ENCODE assay signal across 8 mouse cellular contexts in the genomic region with DNA sequence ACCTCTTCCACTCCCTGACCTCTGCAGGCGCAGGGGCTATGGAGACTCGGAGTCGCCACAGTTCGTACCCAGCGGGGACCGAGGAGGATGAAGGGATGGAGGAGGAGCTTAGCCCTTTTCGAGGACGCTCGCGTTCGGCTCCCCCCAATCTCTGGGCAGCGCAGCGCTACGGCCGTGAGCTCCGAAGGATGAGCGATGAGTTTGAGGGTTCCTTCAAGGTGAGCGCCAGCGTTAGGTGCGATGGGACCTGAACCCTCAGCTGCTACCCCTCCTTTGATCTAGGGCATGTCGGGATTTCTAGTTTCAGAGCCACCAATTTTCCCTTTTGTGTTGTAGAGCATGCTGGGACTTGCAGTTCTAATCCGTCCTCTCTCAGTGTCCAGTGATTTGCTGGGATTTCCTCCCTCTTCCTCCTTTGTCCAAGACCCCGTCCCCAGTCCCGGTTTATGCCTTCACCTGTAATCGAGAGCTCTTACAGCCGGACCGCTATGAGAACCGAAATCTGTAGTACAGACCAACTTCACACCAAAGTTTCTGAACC. TPM values are rescaled to one million over a fixed set of nuclear protein-coding genes. Genes with fewer than 3 reads are reported as not detected.
DNase-seq lines count a peak whose midpoint lies in the region; ATAC-seq and TF ChIP-seq lines count a peak whose summit lies in the region.

No protein-coding gene starts in this region.

- ATAC-seq in midbrain, embryonic 15.5 days (replicated peaks): peak; percentile 57

- peaks cover 1% of the 10 kb centered on the region; the same call in 1 of the 2 replicates for H3K36me3 ChIP-seq in spleen, adult 2 months (ENCODE audit: control insufficient read depth, insufficient read depth, low read length)
- no peaks in the 10 kb centered on the region for H3K36me3 ChIP-seq in heart, adult 2 months (ENCODE audit: control insufficient read depth, insufficient read depth, low read length)
- H3K36me3 ChIP-seq in kidney, adult 2 months (ENCODE audit: control insufficient read depth, insufficient read depth, low read length): no peaks in the 10 kb centered on the region
- 0 out of 2 replicates have a peak, but pooled peaks cover 3% of the 10 kb centered on the region for H3K36me3 ChIP-seq in midbrain, embryonic 15.5 days (replicated peaks)

- TF ChIP-seq EP300 in heart, adult 2 months (IDR thresholded peaks at IDR 0.05; ENCODE audit: insufficient read depth, low read depth, low read length): 0 out of 2 replicates have a peak, but pooled peaks have one; percentile 9

- no peak; the same call in 1 of the 2 replicates for TF ChIP-seq POLR2A in spleen, adult 2 months (IDR thresholded peaks at IDR 0.05; ENCODE audit: low read depth, low read length)
- TF ChIP-seq POLR2A in heart, adult 2 months (IDR thresholded peaks at IDR 0.05; ENCODE audit: insufficient read depth, low read depth, low read length): peak; percentile 73
- TF ChIP-seq POLR2A in kidney, adult 2 months (IDR thresholded peaks at IDR 0.05; ENCODE audit: low read depth, low read length): peak; percentile 73

- no peak for TF ChIP-seq CTCF in spleen, adult 2 months (IDR thresholded peaks at IDR 0.05; ENCODE audit: extremely low read depth, insufficient read depth, insufficient read length, insufficient replicate concordance)
- TF ChIP-seq CTCF in heart, adult 2 months (IDR thresholded peaks at IDR 0.05): no peak
- TF ChIP-seq CTCF in kidney, adult 2 months (conservative IDR thresholded peaks at IDR 0.05; ENCODE audit: insufficient read depth, insufficient read length, low read depth, low read length): 0 out of 2 replicates have a peak, but pooled peaks have one; percentile 1

- WGBS in spleen, adult 2 months: 1% methylated on average over 28 of the region's 28 CpGs
- WGBS in heart, adult 2 months: under 1% methylated on average over 28 of the region's 28 CpGs
- under 1% methylated on average over 28 of the region's 28 CpGs for WGBS in kidney, adult 2 months
- WGBS in midbrain, embryonic 15.5 days: under 1% methylated on average over 28 of the region's 28 CpGs

- intact Hi-C loops in heart, adult 2 months (cut with DNase I): loop anchor here (1.0 kb wide), 2 partner anchors 8 to 26 kb away; a partner anchor contains a TSS

- H3K4me2 ChIP-seq in midbrain, embryonic 15.5 days: peak overlapping the region; percentile 90

- no peaks in the 10 kb centered on the region for H3K79me2 ChIP-seq in heart, adult 2 months (replicated peaks; ENCODE audit: control insufficient read depth, insufficient read depth, low read length)

- H3K4me1 ChIP-seq in spleen, adult 2 months (ENCODE audit: control insufficient read depth, insufficient read depth, insufficient read length): peaks cover 11% of the 10 kb centered on the region; the same call in 1 of the 2 replicates
- H3K4me1 ChIP-seq in heart, adult 2 months (ENCODE audit: control insufficient read depth, insufficient read depth, low read length): peaks cover 7% of the 10 kb centered on the region
- peaks cover 14% of the 10 kb centered on the region; the same call in 1 of the 2 replicates for H3K4me1 ChIP-seq in kidney, adult 2 months (ENCODE audit: control insufficient read depth, insufficient read depth, low read length)
- peaks cover 23% of the 10 kb centered on the region for H3K4me1 ChIP-seq in midbrain, embryonic 15.5 days

- H3K9me3 ChIP-seq in midbrain, embryonic 15.5 days: no peaks in the 10 kb centered on the region

- peak overlapping the region; percentile 77 for H3K27ac ChIP-seq in spleen, adult 2 months (ENCODE audit: insufficient read depth, low read length)
- peak overlapping the region; percentile 97 for H3K27ac ChIP-seq in heart, adult 2 months
- H3K27ac ChIP-seq in kidney, adult 2 months (ENCODE audit: insufficient read depth, low read depth, low read length): peak overlapping the region; percentile 95
- peak overlapping the region; percentile 94 for H3K27ac ChIP-seq in midbrain, embryonic 15.5 days

- no peak for DNase-seq in spleen, adult 2 months (ENCODE audit: low read depth in 1 of 2, low spot score in 2 of 2)
- DNase-seq in spleen, postnatal 14 days (ENCODE audit: low spot score in 2 of 2): no peak
- peak; percentile 72 to 73 for DNase-seq in cerebellum, postnatal 10 days
- peak; percentile 65 to 73 for DNase-seq in heart, adult 2 months
- DNase-seq in kidney, adult 2 months: peak; percentile 80
- DNase-seq in liver: peak; percentile 64
- DNase-seq in thymus, postnatal 10 days (ENCODE audit: low spot score in 2 of 2): peak; percentile 29 to 33

- peak overlapping the region; percentile 86 for H3K4me3 ChIP-seq in spleen, adult 2 months (ENCODE audit: extremely low read depth, insufficient read depth, insufficient read length)
- H3K4me3 ChIP-seq in heart, adult 2 months: peak overlapping the region; percentile 67
- H3K4me3 ChIP-seq in kidney, adult 2 months (ENCODE audit: insufficient read depth, low read depth, low read length): peak overlapping the region; percentile 91
- H3K4me3 ChIP-seq in midbrain, embryonic 15.5 days: peak overlapping the region; percentile 62

- H3K27me3 ChIP-seq in spleen, adult 2 months (ENCODE audit: control insufficient read depth, insufficient read depth, low read length): no peaks in the 10 kb centered on the region
- H3K27me3 ChIP-seq in heart, adult 2 months (ENCODE audit: control insufficient read depth, insufficient read depth, low read length): no peaks in the 10 kb centered on the region
- H3K27me3 ChIP-seq in kidney, adult 2 months (replicated peaks; ENCODE audit: control insufficient read depth, insufficient read depth, low read length): no peaks in the 10 kb centered on the region
- H3K27me3 ChIP-seq in midbrain, embryonic 15.5 days (replicated peaks): no peaks in the 10 kb centered on the region

- peak overlapping the region; percentile 88 for H3K9ac ChIP-seq in heart, adult 2 months (ENCODE audit: low read depth, low read length)
- H3K9ac ChIP-seq in midbrain, embryonic 15.5 days: peak overlapping the region; percentile 69

RNA-seq across cellular contexts. Expression of a gene that starts 8.4 kb away (rescaled TPM):
- 54.6 and 61.7 TPM in 2 replicates for polyA plus RNA-seq in spleen, adult 2 months (2012; rRNA removed)
- 10 to 100 TPM; 34.1 to 35.4 TPM for total RNA-seq in heart, adult 2 months (2021)
- polyA plus RNA-seq in heart, adult 2 months (2012; rRNA removed): 53.4 and 60.4 TPM in 2 replicates
- 78.4 and 91.7 TPM in 2 replicates for polyA plus RNA-seq in kidney, adult 2 months (2012; rRNA removed)
- 70.2 and 70.5 TPM in 2 replicates for polyA plus RNA-seq in midbrain, embryonic 15.5 days (2015; fragmentation: Nextera tagmentation; extraction: Ambion mirVana)

RNA-seq across cellular contexts. Expression of a gene that starts 9.0 kb away (rescaled TPM):
- 24.9 and 32.5 TPM in 2 replicates for polyA plus RNA-seq in spleen, adult 2 months (2012; rRNA removed)
- total RNA-seq in heart, adult 2 months (2021): 10 to 100 TPM; 21.1 to 25.8 TPM
- polyA plus RNA-seq in heart, adult 2 months (2012; rRNA removed): 30.6 and 33.5 TPM in 2 replicates
- 75.4 and 83.1 TPM in 2 replicates for polyA plus RNA-seq in kidney, adult 2 months (2012; rRNA removed)
- 93.9 and 96.1 TPM in 2 replicates for polyA plus RNA-seq in midbrain, embryonic 15.5 days (2015; fragmentation: Nextera tagmentation; extraction: Ambion mirVana)

RNA-seq across cellular contexts. Expression of a gene that starts 16.4 kb away (rescaled TPM):
- polyA plus RNA-seq in spleen, adult 2 months (2012; rRNA removed): 0.04 and 0.11 TPM in 2 replicates
- total RNA-seq in heart, adult 2 months (2021): not detected
- polyA plus RNA-seq in heart, adult 2 months (2012; rRNA removed): 0.21 TPM in 1 of 2 replicates, not detected in the other
- 0.07 and 0.08 TPM in 2 replicates for polyA plus RNA-seq in kidney, adult 2 months (2012; rRNA removed)
- polyA plus RNA-seq in midbrain, embryonic 15.5 days (2015; fragmentation: Nextera tagmentation; extraction: Ambion mirVana): 4.7 and 5.0 TPM in 2 replicates

RNA-seq across cellular contexts. Expression of a gene that starts 24.1 kb away (rescaled TPM):
- polyA plus RNA-seq in spleen, adult 2 months (2012; rRNA removed): 69.0 and 82.5 TPM in 2 replicates
- 10 to 100 TPM; 85.8 to 91.0 TPM for total RNA-seq in heart, adult 2 months (2021)
- 42.3 and 56.8 TPM in 2 replicates for polyA plus RNA-seq in heart, adult 2 months (2012; rRNA removed)
- 48.7 and 55.3 TPM in 2 replicates for polyA plus RNA-seq in kidney, adult 2 months (2012; rRNA removed)
- polyA plus RNA-seq in midbrain, embryonic 15.5 days (2015; fragmentation: Nextera tagmentation; extraction: Ambion mirVana): 188 and 196 TPM in 2 replicates

RNA-seq across cellular contexts. Expression of a gene that starts 25.5 kb away (rescaled TPM):
- 0.11 and 0.28 TPM in 2 replicates for polyA plus RNA-seq in spleen, adult 2 months (2012; rRNA removed)
- total RNA-seq in heart, adult 2 months (2021): not detected
- 0.23 and 0.64 TPM in 2 replicates for polyA plus RNA-seq in heart, adult 2 months (2012; rRNA removed)
- 0.44 and 0.99 TPM in 2 replicates for polyA plus RNA-seq in kidney, adult 2 months (2012; rRNA removed)
- polyA plus RNA-seq in midbrain, embryonic 15.5 days (2015; fragmentation: Nextera tagmentation; extraction: Ambion mirVana): 1.1 and 1.3 TPM in 2 replicates

Comparison
In these comparisons a context has a peak if more than half of its experiments do, and no peak if none do; other contexts are left out.
1. DNase-seq: peak in cerebellum, postnatal 10 days (2 of 2), heart, adult 2 months (2 of 2), kidney, adult 2 months (single experiment), liver (single experiment) and thymus, postnatal 10 days (2 of 2); none in spleen, adult 2 months (0 of 2) and spleen, postnatal 14 days (0 of 2).
2. Peak in every context shown above with its lines, with median percentiles within 50 percentile points of each other: H3K27ac ChIP-seq and H3K4me3 ChIP-seq.